Mouse (Mus musculus): ENCODE measurements around the gene Spns3. TPM values are rescaled to one million over a fixed set of nuclear protein-coding genes. Genes with fewer than 3 reads are reported as not detected.
A peak's percentile ranks its signal among the peaks of the same experiment; 100 is the strongest.

Gene Spns3
- total RNA-seq, 2 experiments from 2014 or later, result not detected

- DNase-seq (ENCODE audit: low spot score), result peak; percentile 91
- intact Hi-C loops (cut with DNase I), result loop anchor here (2.0 to 5.0 kb wide), 4 partner anchors 31 to 73 kb away; partner anchors contain the start of gene Mybbp1a
These were observed 60.4 kb downstream of the Spns3 start, which contains the start of gene Spns2 for GRCm38 (mm10) chr11:72489881-72490301. Gene Spns2 (minus strand): TSS chr11:72489904.

GRCm38 (mm10) chr11:72489397-72489796, 60.9 kb downstream of the Spns3 start:
- DNase-seq (ENCODE audit: low spot score), result no peak
- intact Hi-C loops (cut with DNase I), result loop anchor here (2.0 to 5.0 kb wide), 2 partner anchors 31 to 47 kb away; partner anchors contain the start of gene Mybbp1a

GRCm38 (mm10) chr11:72488753-72489271, 61.5 kb downstream of the Spns3 start:
- intact Hi-C loops (cut with DNase I), result loop anchor here (2.0 to 5.0 kb wide), 2 partner anchors 30 to 47 kb away; partner anchors contain the start of gene Mybbp1a
- DNase-seq (ENCODE audit: low spot score), result no peak

- intact Hi-C loops (cut with DNase I), result loop anchor here (2.0 to 5.0 kb wide), 4 partner anchors 17 to 45 kb away; partner anchors contain the start of gene Mybbp1a
These were observed 62.6 kb downstream of the Spns3 start for GRCm38 (mm10) chr11:72487739-72488138.

GRCm38 (mm10) chr11:72487171-72487570, 63.1 kb downstream of the Spns3 start:
- intact Hi-C loops (cut with DNase I), result loop anchor here (2.0 to 5.0 kb wide), 3 partner anchors 16 to 45 kb away; partner anchors contain the start of gene Mybbp1a
- DNase-seq (ENCODE audit: low spot score), result no peak

More at GRCm38 (mm10) chr11:72487739-72488138, 62.6 kb downstream of the Spns3 start:
- no peak for DNase-seq (ENCODE audit: low spot score)

- intact Hi-C loops (cut with DNase I), result loop anchor here (2.0 to 5.0 kb wide), 3 partner anchors 15 to 44 kb away; partner anchors contain the start of gene Mybbp1a
- DNase-seq (ENCODE audit: low spot score), result no peak
These were observed 64.3 kb downstream of the Spns3 start for GRCm38 (mm10) chr11:72485960-72486359.

GRCm38 (mm10) chr11:72485157-72485556, 65.1 kb downstream of the Spns3 start:
- intact Hi-C loops (cut with DNase I), result loop anchor here (5.0 kb wide), 1 partner anchor 43 kb away; the partner anchor contains the start of gene Mybbp1a
- DNase-seq (ENCODE audit: low spot score), result no peak

- DNase-seq (ENCODE audit: low spot score), result no peak
- intact Hi-C loops (cut with DNase I), result no loop called here
These were observed 65.8 kb downstream of the Spns3 start for GRCm38 (mm10) chr11:72484549-72484948.

GRCm38 (mm10) chr11:72481952-72482351, 68.4 kb downstream of the Spns3 start:
- intact Hi-C loops (cut with DNase I), result no loop called here
- no peak for DNase-seq (ENCODE audit: low spot score)

- intact Hi-C loops (cut with DNase I), result no loop called here
These were observed 69.0 kb downstream of the Spns3 start for GRCm38 (mm10) chr11:72481313-72481712.

GRCm38 (mm10) chr11:72479499-72479898, 70.8 kb downstream of the Spns3 start:
- DNase-seq (ENCODE audit: low spot score), result no peak
- intact Hi-C loops (cut with DNase I), result no loop called here

More at GRCm38 (mm10) chr11:72481313-72481712, 69.0 kb downstream of the Spns3 start:
- DNase-seq (ENCODE audit: low spot score), result no peak

- DNase-seq (ENCODE audit: low spot score), result peak; percentile 32
- intact Hi-C loops (cut with DNase I), result no loop called here
These were observed 72.1 kb downstream of the Spns3 start for GRCm38 (mm10) chr11:72478228-72478627.

- intact Hi-C loops (cut with DNase I), result no loop called here
- DNase-seq (ENCODE audit: low spot score), result no peak
These were observed 72.7 kb downstream of the Spns3 start for GRCm38 (mm10) chr11:72477653-72478052.

GRCm38 (mm10) chr11:72477182-72477581, 73.1 kb downstream of the Spns3 start:
- DNase-seq (ENCODE audit: low spot score), result peak; percentile 48
- intact Hi-C loops (cut with DNase I), result no loop called here

- intact Hi-C loops (cut with DNase I), result no loop called here
- no peak for DNase-seq (ENCODE audit: low spot score)
These were observed 74.2 kb downstream of the Spns3 start for GRCm38 (mm10) chr11:72476074-72476625.

- intact Hi-C loops (cut with DNase I), result no loop called here
- DNase-seq (ENCODE audit: low spot score), result no peak
These were observed 74.9 kb downstream of the Spns3 start for GRCm38 (mm10) chr11:72475408-72475807.

- intact Hi-C loops (cut with DNase I), result no loop called here
- DNase-seq (ENCODE audit: low spot score), result no peak
These were observed 75.4 kb downstream of the Spns3 start for GRCm38 (mm10) chr11:72474926-72475325.

- DNase-seq (ENCODE audit: low spot score), result no peak
- intact Hi-C loops (cut with DNase I), result no loop called here
These were observed 76.8 kb downstream of the Spns3 start for GRCm38 (mm10) chr11:72473540-72473939.

- intact Hi-C loops (cut with DNase I), result loop anchor here (2.0 kb wide), 1 partner anchor 15 kb away; no protein-coding TSS in a partner anchor
- no peak for DNase-seq (ENCODE audit: low spot score)
These were observed 78.9 kb downstream of the Spns3 start for GRCm38 (mm10) chr11:72471381-72471780.

GRCm38 (mm10) chr11:72470004-72470403, 80.3 kb downstream of the Spns3 start:
- DNase-seq (ENCODE audit: low spot score), result no peak
- intact Hi-C loops (cut with DNase I), result loop anchor here (2.0 kb wide), 1 partner anchor 17 kb away; no protein-coding TSS in a partner anchor

GRCm38 (mm10) chr11:72469217-72469616, 81.1 kb downstream of the Spns3 start:
- DNase-seq (ENCODE audit: low spot score), result peak; percentile 78
- intact Hi-C loops (cut with DNase I), result loop anchor here (5.0 kb wide), 1 partner anchor 48 kb away; no protein-coding TSS in a partner anchor

All from heart, postnatal 25 days (tissue).